Mouse (Mus musculus): Measurements from ENCODE around the gene Sema5a. TPM values are rescaled to one million over a fixed set of nuclear protein-coding genes. Genes with fewer than 3 reads are reported as not detected.

Gene Sema5a
- polyA plus RNA-seq, 1 experiment from 2014 or later, result 26.3 TPM

- Histone ChIP-seq H3K9ac (no peak overlapping the region), H3K36me3 (no peaks in the 10 kb centered on the region), H3K9me3 (replicated peaks) (no peaks in the 10 kb centered on the region), H3K27me3 (no peaks in the 10 kb centered on the region), H3K4me2 (no peak overlapping the region), H3K4me1 (no peaks in the 10 kb centered on the region), H3K4me3 (replicated peaks) (no peak overlapping the region), H3K27ac (no peak overlapping the region)
- 86% methylated on average over 8 of the region's 8 CpGs for WGBS
- no peak for ATAC-seq (replicated peaks; ENCODE audit: low FRiP score)
Measured at GRCm38 (mm10) chr15:32485064-32485964, 240.7 kb downstream of the Sema5a start.

- no peaks in the 10 kb centered on the region for H3K9me3 ChIP-seq (replicated peaks)
- H3K27me3 ChIP-seq, result no peaks in the 10 kb centered on the region
- no peak for ATAC-seq (replicated peaks; ENCODE audit: low FRiP score)
- no peak overlapping the region for H3K4me2 ChIP-seq
- H3K9ac ChIP-seq, result no peak overlapping the region
- no peak overlapping the region for H3K27ac ChIP-seq
- WGBS, result 70% methylated on average over 1 of the region's 1 CpGs
- H3K36me3 ChIP-seq, result no peaks in the 10 kb centered on the region
- no peaks in the 10 kb centered on the region for H3K4me1 ChIP-seq
- H3K4me3 ChIP-seq (replicated peaks), result no peak overlapping the region
Measured at GRCm38 (mm10) chr15:32487968-32488367, 243.4 kb downstream of the Sema5a start.

GRCm38 (mm10) chr15:32494219-32494618, 249.6 kb downstream of the Sema5a start:
- WGBS, result 69% methylated on average over 5 of the region's 5 CpGs
- Histone ChIP-seq H3K4me2 (no peak overlapping the region), H3K4me3 (replicated peaks) (no peak overlapping the region), H3K9me3 (replicated peaks) (no peaks in the 10 kb centered on the region), H3K36me3 (no peaks in the 10 kb centered on the region), H3K4me1 (no peaks in the 10 kb centered on the region), H3K27me3 (no peaks in the 10 kb centered on the region), H3K9ac (no peak overlapping the region), H3K27ac (no peak overlapping the region)
- ATAC-seq (replicated peaks; ENCODE audit: low FRiP score), result no peak

- no peak for ATAC-seq (replicated peaks; ENCODE audit: low FRiP score)
- no peak overlapping the region for H3K27ac ChIP-seq
Measured at GRCm38 (mm10) chr15:32494899-32495298, 250.3 kb downstream of the Sema5a start.

GRCm38 (mm10) chr15:32496880-32497279, 252.3 kb downstream of the Sema5a start:
- Histone ChIP-seq H3K36me3 (no peaks in the 10 kb centered on the region), H3K27ac (no peak overlapping the region), H3K9me3 (replicated peaks) (no peaks in the 10 kb centered on the region), H3K27me3 (no peaks in the 10 kb centered on the region), H3K4me3 (replicated peaks) (no peak overlapping the region), H3K4me1 (no peaks in the 10 kb centered on the region), H3K4me2 (no peak overlapping the region), H3K9ac (no peak overlapping the region)
- ATAC-seq (replicated peaks; ENCODE audit: low FRiP score), result no peak
- WGBS, result 75% methylated on average over 4 of the region's 4 CpGs

More at GRCm38 (mm10) chr15:32494899-32495298, 250.3 kb downstream of the Sema5a start:
- Histone ChIP-seq H3K9me3 (replicated peaks) (no peaks in the 10 kb centered on the region), H3K4me1 (no peaks in the 10 kb centered on the region), H3K4me3 (replicated peaks) (no peak overlapping the region), H3K27me3 (no peaks in the 10 kb centered on the region), H3K36me3 (no peaks in the 10 kb centered on the region), H3K4me2 (no peak overlapping the region), H3K9ac (no peak overlapping the region)
- WGBS, result 6% methylated on average over 1 of the region's 1 CpGs

GRCm38 (mm10) chr15:32505941-32506340, 261.3 kb downstream of the Sema5a start:
- WGBS, result 81% methylated on average over 2 of the region's 2 CpGs
- Histone ChIP-seq H3K4me3 (replicated peaks) (no peak overlapping the region), H3K4me1 (no peaks in the 10 kb centered on the region), H3K4me2 (no peak overlapping the region), H3K27ac (no peak overlapping the region), H3K27me3 (no peaks in the 10 kb centered on the region), H3K9ac (no peak overlapping the region), H3K36me3 (no peaks in the 10 kb centered on the region), H3K9me3 (replicated peaks) (no peaks in the 10 kb centered on the region)
- ATAC-seq (replicated peaks; ENCODE audit: low FRiP score), result no peak

GRCm38 (mm10) chr15:32508282-32508681, 263.7 kb downstream of the Sema5a start:
- Histone ChIP-seq H3K4me3 (replicated peaks) (no peak overlapping the region), H3K4me2 (no peak overlapping the region), H3K4me1 (no peaks in the 10 kb centered on the region), H3K36me3 (no peaks in the 10 kb centered on the region), H3K9me3 (replicated peaks) (no peaks in the 10 kb centered on the region), H3K27me3 (no peaks in the 10 kb centered on the region), H3K9ac (no peak overlapping the region), H3K27ac (no peak overlapping the region)
- ATAC-seq (replicated peaks; ENCODE audit: low FRiP score), result no peak

- no peak for ATAC-seq (replicated peaks; ENCODE audit: low FRiP score)
- H3K4me1 ChIP-seq, result 0 out of 2 replicates have a peak, but pooled peaks cover 5% of the 10 kb centered on the region
- H3K27me3 ChIP-seq, result no peaks in the 10 kb centered on the region
- no peaks in the 10 kb centered on the region for H3K36me3 ChIP-seq
- H3K9ac ChIP-seq, result no peak overlapping the region
- no peak overlapping the region for H3K27ac ChIP-seq
- no peak overlapping the region for H3K4me2 ChIP-seq
- 54% methylated on average over 1 of the region's 1 CpGs for whole genome bisulfite sequencing
- H3K9me3 ChIP-seq (replicated peaks), result no peaks in the 10 kb centered on the region
- no peak overlapping the region for H3K4me3 ChIP-seq (replicated peaks)
Measured at GRCm38 (mm10) chr15:32514877-32515276, 270.3 kb downstream of the Sema5a start.

GRCm38 (mm10) chr15:32517954-32518353, 273.3 kb downstream of the Sema5a start:
- ATAC-seq (replicated peaks; ENCODE audit: low FRiP score), result peak; percentile 80; the same call in 1 of the 2 replicates

GRCm38 (mm10) chr15:32532539-32532938, 287.9 kb downstream of the Sema5a start:
- H3K4me2 ChIP-seq, result no peak overlapping the region
- no peaks in the 10 kb centered on the region for H3K9me3 ChIP-seq (replicated peaks)
- 76% methylated on average over 3 of the region's 3 CpGs for WGBS
- H3K4me1 ChIP-seq, result no peaks in the 10 kb centered on the region
- no peak for ATAC-seq (replicated peaks; ENCODE audit: low FRiP score)
- no peak overlapping the region for H3K9ac ChIP-seq
- no peak overlapping the region for H3K4me3 ChIP-seq (replicated peaks)
- 0 out of 2 replicates have a peak overlapping the region, but pooled peaks have one; percentile 18 for H3K27ac ChIP-seq
- no peaks in the 10 kb centered on the region for H3K36me3 ChIP-seq
- no peaks in the 10 kb centered on the region for H3K27me3 ChIP-seq

More at GRCm38 (mm10) chr15:32517954-32518353, 273.3 kb downstream of the Sema5a start:
- Histone ChIP-seq H3K27me3 (no peaks in the 10 kb centered on the region), H3K36me3 (no peaks in the 10 kb centered on the region), H3K4me2 (no peak overlapping the region), H3K9me3 (replicated peaks) (no peaks in the 10 kb centered on the region), H3K4me1 (0 out of 2 replicates have a peak, but pooled peaks cover 5% of the 10 kb centered on the region), H3K9ac (no peak overlapping the region), H3K4me3 (replicated peaks) (no peak overlapping the region), H3K27ac (no peak overlapping the region)
- 47% methylated on average over 2 of the region's 2 CpGs for WGBS

GRCm38 (mm10) chr15:32533541-32534080, 289.0 kb downstream of the Sema5a start:
- Histone ChIP-seq H3K9me3 (replicated peaks) (no peaks in the 10 kb centered on the region), H3K9ac (no peak overlapping the region), H3K27ac (no peak overlapping the region), H3K4me3 (replicated peaks) (no peak overlapping the region), H3K36me3 (no peaks in the 10 kb centered on the region), H3K4me1 (no peaks in the 10 kb centered on the region), H3K27me3 (no peaks in the 10 kb centered on the region), H3K4me2 (no peak overlapping the region)
- 64% methylated on average over 1 of the region's 1 CpGs for WGBS
- ATAC-seq (replicated peaks; ENCODE audit: low FRiP score), result no peak

- Histone ChIP-seq H3K27me3 (no peaks in the 10 kb centered on the region), H3K4me1 (no peaks in the 10 kb centered on the region), H3K9me3 (replicated peaks) (no peaks in the 10 kb centered on the region), H3K4me3 (replicated peaks) (no peak overlapping the region), H3K4me2 (no peak overlapping the region), H3K27ac (no peak overlapping the region), H3K9ac (no peak overlapping the region), H3K36me3 (no peaks in the 10 kb centered on the region)
- no peak for ATAC-seq (replicated peaks; ENCODE audit: low FRiP score)
- WGBS, result 76% methylated on average over 6 of the region's 6 CpGs
Measured at GRCm38 (mm10) chr15:32536755-32537503, 292.3 kb downstream of the Sema5a start.

All from kidney, embryonic 15.5 days (tissue).